Mouse (Mus musculus): ENCODE measurements at regions not wholly inside any gene's neighbourhood (a gene's known extent, or its start where the extent isn't known, plus 50 kb on each side); places are given as distances from the start of the nearest gene placed in this dataset.

DNA sequence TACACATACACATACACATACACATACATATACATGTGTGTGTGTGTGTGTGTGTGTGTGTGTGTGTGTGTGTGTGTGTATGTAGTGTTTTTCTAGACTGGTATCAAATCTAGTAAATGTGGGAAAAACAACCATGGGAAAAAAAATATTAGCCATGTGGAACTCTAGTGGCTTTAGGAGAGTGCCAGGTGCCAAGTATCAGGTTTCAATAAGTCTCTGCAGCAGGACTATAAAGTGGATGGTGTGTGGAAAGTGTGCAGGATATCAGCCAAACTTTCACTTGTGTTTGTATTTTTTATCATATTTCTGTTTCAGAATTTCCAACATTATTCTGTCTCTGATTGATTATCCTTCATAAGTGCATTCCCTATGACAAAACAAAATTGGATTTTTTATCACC lies 653.3 kb upstream of the Fam98a start:
- no peaks in the 10 kb centered on the region for H3K27me3 ChIP-seq (replicated peaks; ENCODE audit: control insufficient read depth, insufficient read depth, low read length)
- H3K36me3 ChIP-seq (ENCODE audit: control insufficient read depth, insufficient read depth, low read length) = no peaks in the 10 kb centered on the region
- no peaks in the 10 kb centered on the region for H3K4me1 ChIP-seq (ENCODE audit: control insufficient read depth, insufficient read depth, low read length)
- no peak overlapping the region for H3K4me3 ChIP-seq (ENCODE audit: low read depth, low read length)
- DNase-seq (ENCODE audit: low spot score) = peak; percentile 4
- no peak overlapping the region for H3K9ac ChIP-seq (ENCODE audit: low read depth, low read length)
- no peaks in the 10 kb centered on the region for H3K9me3 ChIP-seq (ENCODE audit: control insufficient read depth, low read length)
- no peak overlapping the region for H3K27ac ChIP-seq (replicated peaks; ENCODE audit: low read depth, low read length)
- H3K4me2 ChIP-seq (ENCODE audit: low read depth, low read length) = no peak overlapping the region
- no peak for ATAC-seq (ENCODE audit: low read depth)

DNA sequence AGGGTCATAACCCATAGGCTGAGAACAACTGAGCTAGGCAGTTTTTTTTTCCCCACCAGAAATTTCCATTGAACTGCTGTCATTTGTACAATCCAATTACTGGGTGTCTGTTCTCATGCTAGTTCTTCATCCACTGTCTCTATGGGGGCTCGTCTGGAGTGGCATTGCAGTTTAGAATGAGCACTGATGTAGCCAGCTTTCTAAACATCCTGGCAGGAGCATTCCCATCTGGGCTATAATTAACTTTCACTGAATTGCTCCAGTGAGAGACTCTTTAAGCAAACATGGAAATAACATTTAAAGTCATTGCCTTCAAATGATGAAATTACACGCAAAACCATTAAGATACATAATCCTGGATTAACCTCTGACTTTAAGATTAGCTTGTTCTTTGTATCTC lies 633.1 kb upstream of the Fam98a start:
- H3K4me2 ChIP-seq (ENCODE audit: low read depth, low read length) = no peak overlapping the region
- no peaks in the 10 kb centered on the region for H3K4me1 ChIP-seq (ENCODE audit: control insufficient read depth, insufficient read depth, low read length)
- H3K27me3 ChIP-seq (replicated peaks; ENCODE audit: control insufficient read depth, insufficient read depth, low read length) = no peaks in the 10 kb centered on the region
- ATAC-seq (ENCODE audit: low read depth) = no peak
- H3K4me3 ChIP-seq (ENCODE audit: low read depth, low read length) = no peak overlapping the region
- no peak overlapping the region for H3K9ac ChIP-seq (ENCODE audit: low read depth, low read length)
- H3K27ac ChIP-seq (replicated peaks; ENCODE audit: low read depth, low read length) = no peak overlapping the region
- WGBS = 39% methylated on average over 2 of the region's 2 CpGs
- peak; percentile 11 for DNase-seq (ENCODE audit: low spot score)
- H3K36me3 ChIP-seq (ENCODE audit: control insufficient read depth, insufficient read depth, low read length) = no peaks in the 10 kb centered on the region
- no peaks in the 10 kb centered on the region for H3K9me3 ChIP-seq (ENCODE audit: control insufficient read depth, low read length)

DNA sequence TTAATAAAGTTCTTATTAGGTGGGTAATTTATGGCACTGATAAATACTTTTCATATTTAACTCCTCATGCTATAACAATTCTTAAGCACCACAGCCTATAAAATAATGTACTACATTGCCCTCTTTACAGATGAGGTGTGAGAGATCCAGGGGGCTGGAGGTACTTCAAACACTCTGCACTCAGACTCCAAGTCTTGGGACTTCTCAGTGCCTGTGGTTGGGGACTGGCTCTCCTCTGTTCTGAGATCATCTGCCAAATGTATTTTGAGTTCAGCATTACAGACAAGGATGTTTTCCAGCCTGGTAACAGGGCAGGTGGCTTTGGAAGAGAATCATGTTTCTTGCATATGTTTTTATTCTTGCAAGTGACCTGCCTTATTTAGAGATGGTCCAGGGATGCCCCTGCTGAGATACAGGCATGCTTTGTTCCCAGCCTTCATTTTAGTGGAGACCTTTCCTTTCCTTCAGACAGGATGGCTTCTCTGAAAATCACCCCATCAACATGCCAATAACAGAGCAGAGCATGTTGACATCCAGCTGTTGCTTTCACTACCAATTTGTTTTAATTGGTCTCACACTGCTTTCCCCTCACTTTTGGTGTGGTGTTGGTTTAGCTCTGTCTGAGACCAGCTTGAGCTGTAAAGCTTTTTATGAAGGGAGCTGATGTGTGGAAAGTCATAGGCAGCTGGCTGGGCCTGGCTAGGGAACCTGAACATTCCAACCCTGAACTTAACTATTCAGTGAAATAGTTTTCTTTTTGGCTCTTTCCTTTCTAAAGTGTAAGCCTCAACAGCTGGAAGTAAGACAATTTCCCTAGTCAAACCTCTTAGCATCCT lies 585.1 kb upstream of the Fam98a start:
- Histone ChIP-seq H3K9me3 (ENCODE audit: control insufficient read depth, low read length) (no peaks in the 10 kb centered on the region), H3K4me3 (ENCODE audit: low read depth, low read length) (no peak overlapping the region), H3K27me3 (replicated peaks; ENCODE audit: control insufficient read depth, insufficient read depth, low read length) (no peaks in the 10 kb centered on the region), H3K27ac (replicated peaks; ENCODE audit: low read depth, low read length) (no peak overlapping the region), H3K4me2 (ENCODE audit: low read depth, low read length) (no peak overlapping the region), H3K9ac (ENCODE audit: low read depth, low read length) (no peak overlapping the region), H3K4me1 (ENCODE audit: control insufficient read depth, insufficient read depth, low read length) (no peaks in the 10 kb centered on the region), H3K36me3 (ENCODE audit: control insufficient read depth, insufficient read depth, low read length) (no peaks in the 10 kb centered on the region)
- no peak for ATAC-seq (ENCODE audit: low read depth)
- DNase-seq (ENCODE audit: low spot score) = no peak

DNA sequence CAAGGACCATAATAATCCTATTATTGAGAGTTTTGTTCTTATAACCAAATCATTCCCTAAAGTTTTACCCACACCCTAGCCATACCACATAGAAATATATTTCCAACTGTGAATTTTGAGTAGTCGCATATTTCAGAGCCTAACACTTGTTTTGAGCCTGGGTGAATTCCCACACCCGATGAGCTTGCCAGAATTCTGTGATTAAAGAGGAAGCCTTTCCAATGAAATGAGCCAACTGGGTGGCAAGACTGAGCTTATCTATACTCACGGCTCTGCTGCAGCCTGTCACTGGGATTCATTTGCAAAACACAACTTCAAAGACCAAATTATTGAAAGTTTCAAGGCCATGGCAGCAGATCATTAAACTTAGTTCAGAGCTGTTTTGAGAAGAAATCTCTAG lies 582.3 kb upstream of the Fam98a start:
- no peak for DNase-seq (ENCODE audit: low spot score)
- H3K9me3 ChIP-seq (ENCODE audit: control insufficient read depth, low read length) = no peaks in the 10 kb centered on the region
- no peak overlapping the region for H3K9ac ChIP-seq (ENCODE audit: low read depth, low read length)
- H3K27ac ChIP-seq (replicated peaks; ENCODE audit: low read depth, low read length) = no peak overlapping the region
- no peak overlapping the region for H3K4me3 ChIP-seq (ENCODE audit: low read depth, low read length)
- no peaks in the 10 kb centered on the region for H3K27me3 ChIP-seq (replicated peaks; ENCODE audit: control insufficient read depth, insufficient read depth, low read length)
- 65% methylated on average over 3 of the region's 3 CpGs for WGBS
- no peak overlapping the region for H3K4me2 ChIP-seq (ENCODE audit: low read depth, low read length)
- H3K36me3 ChIP-seq (ENCODE audit: control insufficient read depth, insufficient read depth, low read length) = no peaks in the 10 kb centered on the region
- no peak for ATAC-seq (ENCODE audit: low read depth)
- no peaks in the 10 kb centered on the region for H3K4me1 ChIP-seq (ENCODE audit: control insufficient read depth, insufficient read depth, low read length)

DNA sequence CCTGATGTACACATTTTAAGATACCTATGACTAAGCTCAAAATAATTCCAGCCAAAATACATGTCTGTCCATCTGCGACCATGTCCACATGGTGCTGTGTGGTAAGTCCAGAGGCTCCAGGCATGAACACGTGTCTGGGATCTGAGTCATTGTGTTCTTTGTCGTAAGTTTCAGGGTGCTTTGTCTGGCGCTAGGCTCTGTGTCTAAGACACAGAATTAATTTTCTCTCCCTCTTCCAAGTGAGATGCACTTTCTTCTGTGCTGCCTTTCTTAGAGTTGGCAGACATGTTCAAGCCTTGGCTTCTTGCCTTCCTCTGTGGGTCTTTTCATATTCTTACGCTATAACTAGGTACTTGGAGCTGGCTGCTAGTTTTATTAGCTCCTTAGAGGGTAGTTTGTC lies 573.5 kb upstream of the Fam98a start:
- 84% methylated on average over 5 of the region's 5 CpGs for WGBS
- Histone ChIP-seq H3K4me3 (ENCODE audit: low read depth, low read length) (no peak overlapping the region), H3K27me3 (replicated peaks; ENCODE audit: control insufficient read depth, insufficient read depth, low read length) (no peaks in the 10 kb centered on the region), H3K9me3 (ENCODE audit: control insufficient read depth, low read length) (no peaks in the 10 kb centered on the region), H3K4me1 (ENCODE audit: control insufficient read depth, insufficient read depth, low read length) (no peaks in the 10 kb centered on the region), H3K4me2 (ENCODE audit: low read depth, low read length) (no peak overlapping the region), H3K27ac (replicated peaks; ENCODE audit: low read depth, low read length) (no peak overlapping the region), H3K36me3 (ENCODE audit: control insufficient read depth, insufficient read depth, low read length) (no peaks in the 10 kb centered on the region), H3K9ac (ENCODE audit: low read depth, low read length) (no peak overlapping the region)
- DNase-seq (ENCODE audit: low spot score) = no peak
- ATAC-seq (ENCODE audit: low read depth) = no peak

DNA sequence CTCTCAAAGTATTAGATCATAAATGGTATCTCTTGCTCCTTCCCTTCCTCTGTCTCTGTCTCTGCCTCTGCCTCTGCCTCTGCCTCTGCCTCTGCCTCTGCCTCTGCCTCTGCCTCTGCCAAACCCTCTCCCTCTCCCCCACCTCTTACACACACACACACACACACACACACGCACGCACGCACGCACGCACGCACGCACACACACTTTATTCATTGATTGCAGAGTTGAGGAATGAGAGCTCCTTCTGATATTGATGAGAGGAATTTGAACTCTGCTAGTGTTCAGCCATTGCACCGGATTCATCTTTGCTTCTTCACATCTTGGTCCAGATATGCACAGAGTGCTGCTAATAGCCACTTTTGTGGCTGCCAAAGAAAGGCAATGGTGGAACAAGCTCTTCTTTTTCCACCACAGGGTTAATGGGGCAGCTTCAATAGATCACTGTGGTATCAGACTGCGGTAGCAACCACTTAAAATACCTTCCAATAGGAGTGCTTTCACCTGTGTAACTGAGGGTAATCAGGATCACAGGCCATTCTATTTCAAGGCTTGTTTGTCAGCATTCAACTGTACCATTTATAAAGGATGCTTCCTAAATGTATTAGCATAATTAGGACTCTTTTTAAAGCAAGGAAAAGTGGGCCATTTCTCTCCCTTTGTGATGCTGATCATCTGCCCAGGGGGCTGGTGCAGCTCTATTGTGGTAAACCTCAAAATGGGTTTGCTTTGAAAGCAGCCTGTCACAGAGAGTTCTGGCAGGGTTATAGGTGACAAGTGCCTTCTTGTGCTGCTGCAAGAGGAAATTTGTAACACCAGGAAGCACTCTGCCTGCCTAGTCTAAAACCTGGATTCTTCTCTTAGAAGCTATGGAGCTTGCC lies 559.8 kb upstream of the Fam98a start:
- Histone ChIP-seq H3K4me3 (ENCODE audit: low read depth, low read length) (no peak overlapping the region), H3K4me2 (ENCODE audit: low read depth, low read length) (no peak overlapping the region), H3K27ac (replicated peaks; ENCODE audit: low read depth, low read length) (no peak overlapping the region), H3K9ac (ENCODE audit: low read depth, low read length) (no peak overlapping the region), H3K9me3 (ENCODE audit: control insufficient read depth, low read length) (no peaks in the 10 kb centered on the region), H3K36me3 (ENCODE audit: control insufficient read depth, insufficient read depth, low read length) (no peaks in the 10 kb centered on the region), H3K4me1 (ENCODE audit: control insufficient read depth, insufficient read depth, low read length) (no peaks in the 10 kb centered on the region), H3K27me3 (replicated peaks; ENCODE audit: control insufficient read depth, insufficient read depth, low read length) (no peaks in the 10 kb centered on the region)
- ATAC-seq (ENCODE audit: low read depth) (no peak), DNase-seq (ENCODE audit: low spot score) (peak; percentile 14)
- 76% methylated on average over 9 of the region's 9 CpGs for WGBS

DNA sequence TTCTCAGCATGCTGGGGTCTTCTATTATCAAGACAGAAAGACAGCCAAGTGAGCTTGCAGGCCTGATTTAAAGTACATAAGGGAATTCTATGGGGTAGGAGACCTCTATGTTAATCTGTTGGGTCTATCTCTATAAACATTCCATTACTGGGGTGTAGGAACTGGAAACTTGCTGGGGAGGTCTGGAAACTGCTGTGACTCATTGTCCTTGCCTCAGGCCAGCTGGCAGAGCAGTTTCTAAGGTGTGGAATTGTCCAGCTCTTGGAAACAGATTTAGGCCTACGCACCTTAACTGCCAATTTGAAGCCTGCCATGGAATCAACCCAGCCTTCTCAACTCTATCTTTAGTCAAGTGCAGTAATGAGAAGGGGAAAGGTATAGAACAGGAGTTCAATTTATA lies 559.1 kb upstream of the Fam98a start:
- WGBS = 96% methylated on average over 1 of the region's 1 CpGs
- Histone ChIP-seq H3K27me3 (replicated peaks; ENCODE audit: control insufficient read depth, insufficient read depth, low read length) (no peaks in the 10 kb centered on the region), H3K36me3 (ENCODE audit: control insufficient read depth, insufficient read depth, low read length) (no peaks in the 10 kb centered on the region), H3K4me1 (ENCODE audit: control insufficient read depth, insufficient read depth, low read length) (no peaks in the 10 kb centered on the region), H3K4me2 (ENCODE audit: low read depth, low read length) (no peak overlapping the region), H3K9ac (ENCODE audit: low read depth, low read length) (no peak overlapping the region), H3K9me3 (ENCODE audit: control insufficient read depth, low read length) (no peaks in the 10 kb centered on the region), H3K27ac (replicated peaks; ENCODE audit: low read depth, low read length) (no peak overlapping the region), H3K4me3 (ENCODE audit: low read depth, low read length) (no peak overlapping the region)
- DNase-seq (ENCODE audit: low spot score) (no peak), ATAC-seq (ENCODE audit: low read depth) (no peak)

DNA sequence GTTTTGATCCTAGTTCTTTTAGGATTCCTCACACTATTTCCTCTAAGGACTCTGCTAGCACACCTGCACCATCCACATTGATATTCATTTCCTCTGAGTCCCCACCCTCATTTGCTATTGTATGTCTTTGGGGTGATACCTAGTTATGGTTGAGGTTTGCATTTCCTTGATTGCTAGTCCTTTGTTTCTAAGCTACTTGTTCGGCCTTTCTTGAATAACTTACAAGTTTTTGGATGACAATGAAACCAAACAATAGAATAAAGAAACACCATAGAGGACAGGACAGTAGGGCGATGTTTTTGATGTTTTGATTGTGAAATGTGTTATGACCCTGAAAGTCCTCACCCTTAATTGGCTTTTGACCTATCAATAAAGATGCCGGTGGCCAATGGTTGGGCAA lies 531.8 kb upstream of the Fam98a start:
- Histone ChIP-seq H3K9me3 (ENCODE audit: control insufficient read depth, low read length) (no peaks in the 10 kb centered on the region), H3K4me1 (ENCODE audit: control insufficient read depth, insufficient read depth, low read length) (no peaks in the 10 kb centered on the region), H3K9ac (ENCODE audit: low read depth, low read length) (no peak overlapping the region), H3K36me3 (ENCODE audit: control insufficient read depth, insufficient read depth, low read length) (no peaks in the 10 kb centered on the region), H3K4me3 (ENCODE audit: low read depth, low read length) (no peak overlapping the region), H3K27me3 (replicated peaks; ENCODE audit: control insufficient read depth, insufficient read depth, low read length) (no peaks in the 10 kb centered on the region), H3K4me2 (ENCODE audit: low read depth, low read length) (no peak overlapping the region), H3K27ac (replicated peaks; ENCODE audit: low read depth, low read length) (no peak overlapping the region)
- ATAC-seq (ENCODE audit: low read depth) (no peak), DNase-seq (ENCODE audit: low spot score) (no peak)
- 90% methylated on average over 3 of the region's 3 CpGs for WGBS

All from embryonic facial prominence, embryonic 14.5 days (tissue).